Mouse (Mus musculus) spleen, postnatal 10 days (tissue): ENCODE measurements around the gene Wwc1.
"Not testable (repeated sequence)": the region's sequence is repeated elsewhere in the genome, so short reads cannot be mapped to it uniquely, and the experiment has no call there.

Experiments used
- DNase-seq, 2 experiments: peaks; one replicate each; pipeline ENCODE4 v3.0.0; 2021 to 2022; ENCODE audit warnings: low spot score in 2 of 2

Wwc1 gene

DNA sequence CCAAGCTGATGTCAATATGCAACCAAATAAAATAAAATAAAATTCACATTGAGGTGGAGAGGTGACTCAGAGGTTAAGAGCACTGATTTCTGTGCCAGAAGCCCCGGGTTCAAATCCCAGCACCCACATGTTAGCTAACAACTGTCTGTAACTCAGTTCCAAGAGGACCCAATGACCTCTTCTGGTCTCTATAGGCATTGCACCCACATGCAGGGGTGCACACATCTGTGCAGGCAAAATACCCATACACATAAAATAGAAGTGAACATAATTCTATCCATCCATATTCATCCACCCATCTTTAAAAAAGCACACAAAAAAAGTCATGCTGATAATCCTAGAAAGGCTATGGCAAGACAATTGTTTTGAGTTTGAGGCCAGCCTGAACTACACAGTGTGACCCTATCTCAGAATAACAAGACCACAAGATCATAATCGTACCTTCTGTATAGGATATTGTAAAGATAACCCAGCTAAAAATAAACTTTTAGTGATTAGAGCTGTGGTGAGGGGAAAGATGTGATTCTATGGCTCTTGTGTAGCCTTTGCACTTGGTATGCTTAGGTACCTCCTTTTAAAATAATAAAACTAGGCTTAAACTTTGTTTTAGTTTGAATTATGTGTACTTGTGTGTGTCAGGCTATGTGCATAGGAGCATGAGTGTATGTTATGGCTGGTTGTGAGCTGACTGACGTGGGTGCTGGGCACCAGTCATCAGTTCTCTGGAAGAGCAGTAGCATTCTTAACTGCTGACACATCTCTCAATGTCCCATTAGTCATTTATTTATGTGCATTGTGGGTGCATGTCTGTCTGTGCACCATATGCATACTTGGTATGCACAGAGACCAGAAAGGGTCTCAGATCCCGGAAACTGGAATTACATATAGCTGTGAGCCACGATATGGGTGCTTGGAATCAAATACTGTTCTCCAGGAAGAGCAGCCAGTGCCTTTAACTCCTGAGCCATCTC is 142.9 kb downstream of the Wwc1 start:
- no peak for DNase-seq

DNA sequence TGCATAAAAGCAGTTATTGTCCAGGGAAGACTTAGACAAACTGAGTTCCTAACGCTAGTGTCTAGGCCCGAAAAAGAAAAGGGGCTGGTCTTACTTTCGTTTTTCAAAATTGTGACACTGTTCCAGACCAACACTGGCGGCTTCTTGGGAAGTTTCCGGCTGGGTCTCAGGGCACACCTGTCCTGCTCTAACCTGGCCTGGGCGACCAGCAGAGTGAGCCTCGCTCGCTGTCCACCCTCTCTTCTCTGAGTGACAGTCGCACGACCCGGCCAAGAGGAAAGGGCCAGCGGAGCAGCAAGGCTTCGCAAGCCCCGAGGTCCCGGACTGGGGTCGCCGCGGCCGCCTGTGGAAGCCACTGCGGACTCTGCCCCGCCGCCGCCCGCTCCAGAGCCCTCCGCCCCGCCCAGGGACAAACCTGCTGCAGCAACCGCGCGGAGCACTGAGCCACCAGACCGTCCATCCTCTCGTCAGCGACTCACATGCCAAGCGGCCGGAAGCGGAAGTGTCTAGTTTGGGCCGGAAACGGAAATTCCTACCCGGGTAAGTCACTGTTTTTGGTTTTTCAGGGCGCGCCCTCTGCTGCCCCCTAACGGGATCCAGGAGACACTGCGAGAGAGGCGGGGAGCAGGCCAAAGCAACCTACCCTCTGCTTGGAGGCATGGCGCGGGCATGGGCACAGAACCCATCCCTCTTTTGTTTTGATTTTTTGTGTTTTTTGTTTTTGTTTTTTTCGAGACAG is 146.1 kb downstream of the Wwc1 start, which contains the start of gene Rars:
Rars (minus strand) TSS at position 485 of the 739 bp plus-strand sequence.
- DNase-seq, result peak; percentile 86 to 94

DNA sequence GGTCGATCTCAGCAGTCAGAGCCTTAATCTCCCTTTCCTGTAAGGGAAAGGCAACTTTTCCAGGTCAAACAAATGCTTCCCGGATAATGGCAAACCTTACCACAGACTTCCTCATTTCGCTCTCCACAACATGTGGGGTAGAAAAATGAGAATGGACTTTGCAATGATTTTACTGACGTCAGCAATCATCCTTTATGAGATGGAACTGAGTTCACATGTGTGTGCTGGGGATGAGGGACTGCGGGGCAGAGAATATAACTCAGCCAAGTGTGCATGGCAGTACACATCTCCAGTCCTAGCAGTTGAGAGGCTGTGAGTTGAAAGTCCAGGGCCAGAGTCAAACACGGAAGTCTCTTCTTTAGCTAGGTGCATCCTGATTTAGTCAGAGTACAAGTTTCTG is 147.1 kb downstream of the Wwc1 start:
- no peak for DNase-seq

DNA sequence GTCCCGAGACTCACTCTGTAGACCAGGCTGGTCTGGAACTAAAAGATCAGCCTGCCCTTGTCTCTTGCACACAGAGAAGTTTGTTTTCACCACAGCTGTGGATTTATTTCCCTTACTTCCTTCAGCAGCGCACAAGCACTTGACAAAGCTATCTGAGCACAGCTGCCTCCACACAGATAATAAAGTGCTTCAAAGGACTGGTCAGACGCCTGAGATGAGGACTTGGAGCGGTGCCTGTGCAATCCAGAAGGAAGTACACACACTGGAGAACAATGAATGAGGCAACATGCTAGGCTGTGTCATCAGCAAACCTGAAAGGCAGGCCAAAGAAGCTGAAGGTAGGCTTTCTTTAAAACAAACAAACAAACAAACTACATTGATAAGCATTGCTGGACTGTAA is 148.2 kb downstream of the Wwc1 start:
- DNase-seq, result no peak

DNA sequence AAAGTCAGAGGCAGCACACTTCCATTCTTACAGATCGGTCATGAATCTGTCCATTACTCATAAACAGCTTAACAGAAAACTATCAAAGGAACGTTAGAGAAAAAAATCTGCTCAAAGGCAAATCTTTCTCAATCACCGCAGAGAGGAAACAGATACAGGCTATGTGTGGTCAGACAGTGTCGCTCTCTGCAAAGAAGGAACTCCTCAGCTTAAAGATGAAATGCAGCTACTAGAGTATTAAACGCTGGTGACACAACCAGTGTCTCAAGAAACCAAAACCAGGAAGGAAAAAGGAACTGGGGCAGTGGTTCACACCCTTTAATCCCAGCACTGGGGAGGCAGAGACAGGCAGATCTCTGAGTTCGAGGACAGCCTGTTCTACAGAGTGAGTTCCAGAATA is 152.6 kb downstream of the Wwc1 start:
- no peak for DNase-seq

DNA sequence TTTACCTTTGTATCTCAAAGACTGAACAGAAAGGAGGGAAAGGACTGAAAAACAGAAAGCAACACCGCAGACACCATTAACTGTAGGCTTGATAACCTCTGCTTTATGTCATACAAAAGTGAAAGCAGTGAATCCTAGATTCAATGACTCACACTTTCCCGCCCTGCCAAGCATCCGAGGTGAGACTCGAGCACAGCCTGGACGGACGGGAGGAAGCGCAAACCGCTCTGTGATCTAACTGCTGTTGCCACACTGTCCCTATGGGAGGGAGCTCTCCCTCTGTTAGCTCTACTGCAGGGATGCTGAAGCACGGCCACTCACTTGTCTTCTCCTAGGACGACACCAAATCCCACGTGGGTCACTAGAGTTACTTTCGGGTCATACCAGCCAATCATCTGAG is 164.0 kb downstream of the Wwc1 start:
- no peak for DNase-seq

DNA sequence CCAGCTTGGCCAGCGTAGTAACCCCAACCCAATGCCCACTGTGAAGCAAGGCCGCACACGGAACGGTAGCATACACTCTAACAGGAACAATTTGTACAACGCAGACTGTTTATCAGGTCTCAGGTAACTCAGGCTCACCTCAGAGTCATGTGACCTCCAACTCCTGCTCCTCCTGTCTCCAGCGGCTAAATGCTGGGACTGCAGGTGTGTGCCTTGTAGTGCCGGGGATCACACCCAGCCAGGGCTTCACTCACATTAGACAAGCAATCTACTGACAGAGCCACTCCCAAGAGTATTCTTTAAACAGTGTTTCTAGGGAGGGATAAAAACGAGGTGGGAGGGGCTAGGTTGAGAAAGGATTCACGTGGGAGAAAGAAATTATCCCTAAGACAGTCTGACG is 168.9 kb downstream of the Wwc1 start:
- no peak for DNase-seq

DNA sequence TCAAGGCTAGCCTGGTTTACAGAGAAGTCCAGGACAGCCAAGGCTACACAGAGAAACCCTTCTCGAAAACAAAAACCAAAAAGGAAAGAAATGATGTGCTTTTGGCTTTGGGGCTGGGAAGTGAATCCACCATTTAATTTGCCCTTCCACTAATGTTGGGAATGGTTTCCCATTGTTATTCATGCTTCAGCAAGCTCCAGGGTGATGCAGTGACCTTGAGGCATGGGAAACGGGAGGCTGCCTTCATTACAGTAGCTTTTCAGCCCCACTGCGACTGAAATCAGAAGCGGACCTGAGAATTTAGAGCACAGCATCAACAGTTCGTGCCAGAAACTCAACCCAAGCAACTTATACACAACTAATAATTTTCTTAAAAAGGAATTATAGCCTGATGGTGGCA is 179.0 kb downstream of the Wwc1 start:
- no peak for DNase-seq

DNA sequence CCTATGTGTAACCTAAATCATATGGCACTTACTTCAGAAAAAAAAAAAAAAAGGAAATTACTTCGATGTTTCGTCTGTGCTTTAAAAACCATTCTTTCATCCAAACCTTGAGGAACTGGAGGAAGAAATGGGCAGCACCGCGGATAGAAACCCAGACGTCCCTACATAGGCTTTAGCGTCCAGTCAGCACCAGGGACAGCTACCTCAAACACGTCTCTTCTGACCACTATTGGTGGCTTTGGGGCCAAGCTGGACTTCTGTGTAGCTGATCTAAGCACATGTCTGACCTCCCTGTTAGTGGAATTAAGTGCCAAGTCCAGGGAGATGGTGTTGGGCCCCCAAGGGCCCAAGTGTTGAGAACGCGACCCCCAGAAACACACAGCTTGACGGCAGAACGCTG is 181.5 kb downstream of the Wwc1 start, which contains the start of gene Fbll1:
Fbll1 (minus strand) TSS at position 11 of the 400 bp plus-strand sequence.
- DNase-seq, result peak in 1 of 2 experiments; percentile 54

DNA sequence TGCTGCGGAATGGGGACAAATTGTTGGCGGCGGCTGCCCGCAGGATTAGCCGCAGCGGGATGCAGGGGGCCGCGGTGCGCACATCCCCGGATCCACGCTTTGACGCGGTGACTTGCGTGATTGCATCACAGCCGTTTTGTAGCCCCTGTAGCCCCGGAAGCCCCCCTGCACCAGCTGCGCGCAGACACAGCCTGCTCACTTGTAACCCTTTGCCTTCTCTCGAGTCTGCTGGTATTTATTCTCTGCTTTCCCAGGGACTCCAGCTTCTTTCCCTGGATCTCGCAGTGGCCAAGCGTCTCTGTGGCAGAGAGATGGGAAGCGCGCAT is 181.9 kb downstream of the Wwc1 start:
- DNase-seq, result no peak

DNA sequence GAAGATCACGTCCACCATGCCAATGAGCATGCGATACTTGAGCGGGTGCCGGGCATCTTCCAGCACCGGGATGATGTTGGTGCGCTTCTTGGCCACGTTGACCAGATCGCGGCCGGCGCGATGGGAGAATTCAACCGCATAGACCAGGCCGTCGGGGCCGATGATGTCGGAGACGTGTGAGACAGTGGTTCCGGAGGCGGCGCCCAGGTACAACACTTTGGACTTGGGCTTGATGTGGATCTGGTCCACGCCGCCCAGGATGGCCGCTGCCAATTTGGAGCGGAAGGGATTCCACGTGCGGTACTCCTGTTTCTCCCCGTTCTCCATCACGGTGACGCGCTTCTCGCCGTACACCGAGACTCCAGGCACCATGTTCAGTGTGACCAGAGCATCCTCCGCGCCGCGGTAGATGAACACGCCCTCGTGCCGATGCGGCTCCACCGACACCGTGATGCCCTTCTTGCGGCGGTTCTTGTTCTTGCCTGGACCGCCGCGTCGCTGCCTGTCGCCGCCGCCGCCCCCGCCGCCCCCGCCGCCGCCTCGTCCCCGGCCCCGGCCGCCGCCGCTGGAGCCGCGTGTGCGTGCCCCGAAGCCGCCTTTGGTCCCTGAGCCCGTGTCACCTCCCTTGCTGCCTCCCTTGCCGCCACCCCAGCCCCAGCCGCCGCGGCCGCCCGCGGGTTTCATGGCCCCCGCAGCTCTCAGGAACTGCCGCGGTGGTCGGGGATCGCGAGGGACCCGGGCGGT is 182.4 kb downstream of the Wwc1 start:
- no peak for DNase-seq

DNA sequence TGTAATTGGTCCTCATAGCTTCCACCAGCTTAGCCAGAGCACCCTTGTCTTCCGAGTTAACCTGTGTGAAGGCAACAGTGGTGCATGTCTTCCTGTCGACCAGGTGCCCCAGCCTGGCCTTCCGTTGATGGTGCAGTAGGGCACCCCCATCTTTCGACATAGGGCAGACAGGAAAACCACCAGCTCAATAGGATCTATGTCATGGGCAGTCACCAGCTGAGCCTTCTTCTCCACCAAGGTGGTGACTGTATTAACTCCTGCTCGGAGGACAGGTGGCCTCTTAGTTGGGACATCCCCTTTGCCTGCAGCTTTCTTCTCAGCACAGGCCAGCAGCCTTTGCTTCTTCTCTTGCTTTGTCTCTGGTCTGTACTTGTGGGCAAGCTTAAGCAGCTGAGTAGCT is 187.5 kb downstream of the Wwc1 start:
- DNase-seq, result not testable (repeated sequence)

DNA sequence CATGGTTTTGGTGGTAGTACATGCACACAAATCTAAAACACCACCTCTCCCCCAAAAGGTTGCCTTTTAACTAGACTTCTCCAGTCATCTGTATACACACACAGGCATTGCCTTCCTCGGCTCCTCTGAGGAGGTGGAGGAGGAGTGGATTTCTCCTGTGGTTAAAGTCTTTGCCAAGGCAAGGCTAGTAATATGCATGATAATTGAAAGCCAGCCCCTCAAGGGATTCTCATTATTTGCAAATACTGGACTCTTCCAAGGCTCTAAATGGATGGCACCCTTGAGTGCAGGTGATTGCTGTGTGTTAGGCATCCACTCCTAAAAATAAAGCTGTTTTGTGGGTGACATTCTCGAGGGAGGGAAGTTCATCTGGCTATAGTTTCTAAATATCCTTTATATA is 191.9 kb downstream of the Wwc1 start:
- DNase-seq, result no peak
